Mouse (Mus musculus): ENCODE results near the gene Ap2b1. TPM values are rescaled to one million over a fixed set of nuclear protein-coding genes. Genes with fewer than 3 reads are reported as not detected.
"Not testable (repeated sequence)": the region's sequence is repeated elsewhere in the genome, so short reads cannot be mapped to it uniquely, and the experiment has no call there.

Gene Ap2b1
- total RNA-seq, 2 experiments from 2014 or later: 28.8 to 36.0 TPM

GRCm38 (mm10) chr11:83303751-83304150 is 4.9 kb downstream of the Ap2b1 start:
- DNase-seq: no peak
- intact Hi-C loops (cut with DNase I): no loop called here
- TF ChIP-seq CTCF (IDR thresholded peaks at IDR 0.05): no peak
- H3K27ac ChIP-seq: peak overlapping the region; percentile 94; the same call in 1 of the 2 replicates
- H3K4me3 ChIP-seq: peak overlapping the region; percentile 99

GRCm38 (mm10) chr11:83304485-83304884 is 5.7 kb downstream of the Ap2b1 start:
- H3K27ac ChIP-seq: no peak overlapping the region
- no peak for DNase-seq
- intact Hi-C loops (cut with DNase I): no loop called here
- no peak for TF ChIP-seq CTCF (IDR thresholded peaks at IDR 0.05)
- H3K4me3 ChIP-seq: no peak overlapping the region

GRCm38 (mm10) chr11:83306700-83307253 is 8.0 kb downstream of the Ap2b1 start:
- no peak for TF ChIP-seq CTCF (IDR thresholded peaks at IDR 0.05)
- intact Hi-C loops (cut with DNase I): no loop called here
- DNase-seq: no peak
- no peak overlapping the region for H3K27ac ChIP-seq
- no peak overlapping the region for H3K4me3 ChIP-seq

GRCm38 (mm10) chr11:83312471-83312870 is 13.6 kb downstream of the Ap2b1 start:
- TF ChIP-seq CTCF (IDR thresholded peaks at IDR 0.05): no peak
- Histone ChIP-seq H3K27ac (no peak overlapping the region), H3K4me3 (no peak overlapping the region)
- intact Hi-C loops (cut with DNase I): no loop called here
- DNase-seq: no peak

GRCm38 (mm10) chr11:83319048-83319447 is 20.2 kb downstream of the Ap2b1 start:
- DNase-seq: no peak
- H3K27ac ChIP-seq: peak overlapping the region; percentile 62
- H3K4me3 ChIP-seq: no peak overlapping the region
- TF ChIP-seq CTCF (IDR thresholded peaks at IDR 0.05): no peak
- intact Hi-C loops (cut with DNase I): no loop called here

- not testable (repeated sequence) for DNase-seq, H3K27ac ChIP-seq, H3K4me3 ChIP-seq
- intact Hi-C loops (cut with DNase I): loop anchor here (2.0 kb wide), 1 partner anchor 96 kb away; no protein-coding TSS in a partner anchor
Measured at GRCm38 (mm10) chr11:83326692-83327091, 27.9 kb downstream of the Ap2b1 start.

- intact Hi-C loops (cut with DNase I): loop anchor here (2.0 kb wide), 1 partner anchor 95 kb away; no protein-coding TSS in a partner anchor
- H3K4me3 ChIP-seq: no peak overlapping the region
- TF ChIP-seq CTCF (IDR thresholded peaks at IDR 0.05): peak; percentile 72
- H3K27ac ChIP-seq: no peak overlapping the region
- DNase-seq: peak; percentile 49
Measured at GRCm38 (mm10) chr11:83327427-83327826, 28.6 kb downstream of the Ap2b1 start.

- H3K4me3 ChIP-seq: no peak overlapping the region
- intact Hi-C loops (cut with DNase I): no loop called here
- DNase-seq: no peak
- H3K27ac ChIP-seq: no peak overlapping the region
- TF ChIP-seq CTCF (IDR thresholded peaks at IDR 0.05): no peak
Measured at GRCm38 (mm10) chr11:83335826-83336225, 37.0 kb downstream of the Ap2b1 start.

- intact Hi-C loops (cut with DNase I): loop anchor here (1.0 to 10.0 kb wide), 2 partner anchors 13 to 155 kb away; no protein-coding TSS in a partner anchor
- TF ChIP-seq CTCF (IDR thresholded peaks at IDR 0.05): no peak
- H3K27ac ChIP-seq: no peak overlapping the region
- DNase-seq: no peak
- no peak overlapping the region for H3K4me3 ChIP-seq
Measured at GRCm38 (mm10) chr11:83339705-83340104, 40.9 kb downstream of the Ap2b1 start.

- intact Hi-C loops (cut with DNase I): loop anchor here (10.0 kb wide), 1 partner anchor 153 kb away; no protein-coding TSS in a partner anchor
- no peak for TF ChIP-seq CTCF (IDR thresholded peaks at IDR 0.05)
- DNase-seq: no peak
- Histone ChIP-seq H3K27ac (no peak overlapping the region), H3K4me3 (no peak overlapping the region)
Measured at GRCm38 (mm10) chr11:83341716-83342245, 43.0 kb downstream of the Ap2b1 start.

- H3K4me3 ChIP-seq: no peak overlapping the region
- intact Hi-C loops (cut with DNase I): no loop called here
- DNase-seq: no peak
- no peak for TF ChIP-seq CTCF (IDR thresholded peaks at IDR 0.05)
- no peak overlapping the region for H3K27ac ChIP-seq
Measured at GRCm38 (mm10) chr11:83355428-83355827, 56.6 kb downstream of the Ap2b1 start.

GRCm38 (mm10) chr11:83357421-83357820 is 58.6 kb downstream of the Ap2b1 start:
- Histone ChIP-seq H3K27ac (no peak overlapping the region), H3K4me3 (no peak overlapping the region)
- intact Hi-C loops (cut with DNase I): loop anchor here (1.0 kb wide), 1 partner anchor 67 kb away; no protein-coding TSS in a partner anchor
- peak; percentile 66 for TF ChIP-seq CTCF (IDR thresholded peaks at IDR 0.05)
- no peak for DNase-seq

GRCm38 (mm10) chr11:83364656-83365055 is 65.8 kb downstream of the Ap2b1 start:
- intact Hi-C loops (cut with DNase I): no loop called here
- TF ChIP-seq CTCF (IDR thresholded peaks at IDR 0.05): no peak
- Histone ChIP-seq H3K4me3 (no peak overlapping the region), H3K27ac (no peak overlapping the region)
- DNase-seq: no peak

- H3K27ac ChIP-seq: no peak overlapping the region
- no peak for DNase-seq
- TF ChIP-seq CTCF (IDR thresholded peaks at IDR 0.05): no peak
- no peak overlapping the region for H3K4me3 ChIP-seq
- intact Hi-C loops (cut with DNase I): no loop called here
Measured at GRCm38 (mm10) chr11:83371267-83371666, 72.4 kb downstream of the Ap2b1 start.

Measured in gastrocnemius, adult 2 months (tissue).